Mouse (Mus musculus) stomach, embryonic 15.5 days (tissue): ENCODE results near the gene Hdhd3. TPM values are rescaled to one million over a fixed set of nuclear protein-coding genes. Genes with fewer than 3 reads are reported as not detected.
A peak's percentile ranks its signal among the peaks of the same experiment; 100 is the strongest.

Source experiments
- ATAC-seq: fragments of 200-750 bp; cut with Nextera tagmentation; 2 replicates; pipeline ENCODE4 v1.8.0; 2017; ENCODE audit warnings: low read depth, moderate number of reproducible peaks, moderate TSS enrichment; ENCODE audit not compliant: insufficient read depth, low FRiP score
- H3K27ac ChIP-seq: fragments of 300-500 bp; sonication (generic); 2 replicates; pipeline ENCODE4 v1.5.1; 2015; ENCODE audit warnings: mild to moderate bottlenecking, inconsistent platforms
- H3K27me3 ChIP-seq: fragments of 300-500 bp; sonication (generic); replicated peaks from 2 replicates; pipeline ENCODE4 v1.6.1; 2015; ENCODE audit warnings: inconsistent platforms
- H3K36me3 ChIP-seq: fragments of 300-500 bp; sonication (generic); 2 replicates; pipeline ENCODE4 v1.6.1; 2015; ENCODE audit warnings: inconsistent platforms
- H3K4me1 ChIP-seq: fragments of 300-500 bp; sonication (generic); 2 replicates; pipeline ENCODE4 v1.6.1; 2015; ENCODE audit warnings: inconsistent platforms
- H3K4me2 ChIP-seq: fragments of 300-500 bp; sonication (generic); 2 replicates; pipeline ENCODE4 v1.6.1; 2015; ENCODE audit warnings: mild to moderate bottlenecking, inconsistent platforms
- H3K4me3 ChIP-seq: fragments of 300-500 bp; sonication (generic); replicated peaks from 2 replicates; pipeline ENCODE4 v1.5.1; 2015; ENCODE audit warnings: inconsistent platforms
- H3K9ac ChIP-seq: fragments of 300-500 bp; sonication (generic); 2 replicates; pipeline ENCODE4 v1.6.1; 2015; ENCODE audit warnings: inconsistent platforms
- H3K9me3 ChIP-seq: fragments of 300-500 bp; sonication (generic); 2 replicates; pipeline ENCODE4 v1.6.1; 2016; ENCODE audit warnings: inconsistent platforms
- WGBS: fragments of 180-500 bp; shearing (Covaris S2); methylation state at CpG from one replicate; pipeline ENCODE4 v1.1.7; 2015; 5-methylcytosine and 5-hydroxymethylcytosine counted together
- polyA plus RNA-seq: library from polyadenylated mRNA; unstranded; fragments of >200 nt; fragmentation: Nextera tagmentation; extraction: Ambion mirVana; gene quantifications from 2 replicates; pipeline ENCODE4 v1.2.1, GENCODE M21; 2015

The Hdhd3 gene
- polyA plus RNA-seq, 1 experiment from 2014 or later, result 27.3 TPM

DNA sequence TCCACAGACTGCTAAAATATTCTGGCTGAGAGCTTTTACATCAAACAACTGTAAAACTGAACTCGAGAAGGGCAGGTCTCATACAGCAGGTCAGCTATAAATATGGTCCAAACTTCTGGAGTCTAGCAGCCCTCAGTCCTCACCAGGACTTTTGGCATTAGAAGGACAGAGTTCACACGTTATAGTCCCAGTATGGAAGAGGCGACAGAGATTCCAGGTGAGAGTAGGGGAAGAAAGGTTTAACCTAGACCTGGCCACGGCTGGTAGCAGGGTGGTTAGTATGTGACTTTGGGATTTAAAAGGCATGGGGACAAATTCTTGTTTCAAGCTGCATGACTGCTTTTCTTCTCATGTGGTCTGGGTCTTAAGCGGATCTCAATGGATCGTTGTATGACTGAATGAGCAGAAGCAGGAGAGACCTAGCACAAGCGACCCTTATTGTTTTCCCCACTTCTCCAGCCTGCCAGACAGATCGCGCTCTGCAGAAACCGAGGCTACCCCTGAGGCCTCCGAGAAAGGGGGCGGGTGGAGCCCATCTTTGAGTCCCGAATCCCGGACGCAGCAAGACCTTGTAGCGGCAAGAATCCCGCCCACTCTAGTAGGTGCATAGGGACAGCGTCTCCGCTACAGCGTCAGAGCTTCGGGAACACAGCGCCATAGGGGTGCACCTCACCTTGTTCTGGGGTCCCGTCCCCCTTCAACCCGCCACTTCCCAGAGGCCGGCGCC is 16.0 kb upstream of the Hdhd3 start:
- Histone ChIP-seq H3K27ac (peak overlapping the region; percentile 93), H3K4me2 (peak overlapping the region; percentile 62), H3K4me3 (peak overlapping the region; percentile 85), H3K4me1 (peaks cover 48% of the 10 kb centered on the region), H3K9me3 (no peaks in the 10 kb centered on the region), H3K36me3 (no peaks in the 10 kb centered on the region), H3K9ac (peak overlapping the region; percentile 80), H3K27me3 (no peaks in the 10 kb centered on the region)
- peak; percentile 37 for ATAC-seq
- WGBS, result 1% methylated on average over 26 of the region's 26 CpGs

DNA sequence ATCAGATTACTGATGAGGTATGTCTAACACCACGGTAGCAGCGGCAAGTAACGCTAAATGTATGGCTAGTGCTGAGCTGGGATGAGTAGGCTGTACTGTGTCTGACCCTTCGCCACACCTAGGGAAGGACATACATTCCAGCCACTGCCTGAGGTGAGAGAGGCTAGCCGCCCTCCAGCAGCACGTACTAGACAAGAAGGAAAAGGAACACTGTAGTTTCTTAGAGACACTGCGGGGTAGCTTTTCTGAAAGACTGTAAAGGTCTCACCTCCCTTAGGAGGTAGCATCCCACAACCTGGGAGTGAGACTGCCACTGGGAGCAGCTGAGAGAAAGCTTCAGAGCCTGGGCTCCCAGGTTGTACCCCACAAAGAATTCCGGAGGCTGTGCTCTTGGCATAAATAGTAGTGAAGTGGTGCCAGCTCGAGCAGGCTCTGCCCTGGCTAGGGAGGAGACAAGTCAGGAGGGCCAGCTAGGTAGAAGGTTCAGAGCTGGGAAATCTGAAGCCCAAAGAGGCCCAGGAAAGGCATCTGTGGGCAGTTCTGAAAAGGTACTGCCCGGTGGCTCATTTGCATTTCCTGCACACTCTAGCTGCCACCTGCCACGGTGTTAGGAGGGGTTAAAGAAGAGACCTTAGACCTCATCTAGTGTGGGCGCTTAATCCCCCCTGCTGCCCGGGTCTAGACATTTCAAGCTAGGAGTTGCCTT is 15.3 kb upstream of the Hdhd3 start:
- H3K4me3 ChIP-seq, result peak overlapping the region; percentile 85
- H3K27ac ChIP-seq, result peak overlapping the region; percentile 93
- H3K36me3 ChIP-seq, result 0 out of 2 replicates have a peak, but pooled peaks cover 5% of the 10 kb centered on the region
- 0 out of 2 replicates have a peak, but pooled peaks have one; percentile 11 for ATAC-seq
- peaks cover 47% of the 10 kb centered on the region for H3K4me1 ChIP-seq
- peak overlapping the region; percentile 80; the same call in 1 of the 2 replicates for H3K9ac ChIP-seq
- no peaks in the 10 kb centered on the region for H3K27me3 ChIP-seq
- WGBS, result 33% methylated on average over 13 of the region's 13 CpGs
- peak overlapping the region; percentile 62 for H3K4me2 ChIP-seq
- H3K9me3 ChIP-seq, result no peaks in the 10 kb centered on the region

DNA sequence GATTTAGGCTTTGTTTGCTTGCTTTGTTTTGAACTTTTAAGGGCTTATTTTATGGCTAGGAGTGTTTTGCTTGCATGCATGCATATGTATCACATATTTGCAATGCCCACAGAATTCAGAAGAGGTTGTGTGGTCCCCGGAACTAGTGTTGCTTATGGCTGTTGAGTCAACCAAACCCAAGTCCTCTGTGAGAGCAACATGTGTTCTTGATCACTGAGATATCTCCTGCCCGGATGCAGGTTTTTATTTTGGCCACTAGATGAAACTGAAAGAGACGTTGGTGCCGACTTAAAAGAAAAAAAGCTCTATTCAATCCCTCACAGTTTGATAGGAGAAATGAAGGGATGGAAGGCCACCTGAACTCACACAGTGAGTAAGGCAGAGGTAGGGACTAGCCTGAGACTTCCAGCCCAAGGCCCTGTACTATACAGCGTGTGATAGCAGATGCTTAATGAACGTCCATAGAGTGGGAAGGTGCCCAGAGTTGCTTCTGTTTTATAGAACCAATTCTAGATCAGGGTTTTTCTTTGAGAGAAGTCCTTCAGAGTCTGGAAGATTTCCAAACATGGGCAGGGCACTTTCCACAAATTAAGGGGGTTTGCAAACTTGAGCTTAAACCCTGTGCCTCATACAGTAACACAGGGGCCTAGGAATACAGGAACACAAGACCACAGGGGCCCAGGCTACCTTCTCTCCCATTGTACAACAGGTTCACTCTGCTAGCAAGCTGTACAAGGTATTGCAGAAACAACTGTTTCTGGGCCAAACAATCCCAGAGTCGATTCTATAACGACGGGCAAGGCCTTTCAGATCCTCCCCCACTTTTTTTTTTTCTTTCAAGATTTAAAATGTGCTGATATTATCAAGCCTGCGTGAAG is 14.5 kb upstream of the Hdhd3 start:
- Histone ChIP-seq H3K4me1 (peaks cover 47% of the 10 kb centered on the region), H3K4me2 (peak overlapping the region; percentile 62), H3K27ac (peak overlapping the region; percentile 93), H3K9me3 (no peaks in the 10 kb centered on the region), H3K36me3 (peaks cover 12% of the 10 kb centered on the region; the same call in 1 of the 2 replicates), H3K4me3 (peak overlapping the region; percentile 85), H3K9ac (no peak overlapping the region; the same call in 1 of the 2 replicates), H3K27me3 (no peaks in the 10 kb centered on the region)
- no peak for ATAC-seq
- 59% methylated on average over 10 of the region's 10 CpGs for WGBS

DNA sequence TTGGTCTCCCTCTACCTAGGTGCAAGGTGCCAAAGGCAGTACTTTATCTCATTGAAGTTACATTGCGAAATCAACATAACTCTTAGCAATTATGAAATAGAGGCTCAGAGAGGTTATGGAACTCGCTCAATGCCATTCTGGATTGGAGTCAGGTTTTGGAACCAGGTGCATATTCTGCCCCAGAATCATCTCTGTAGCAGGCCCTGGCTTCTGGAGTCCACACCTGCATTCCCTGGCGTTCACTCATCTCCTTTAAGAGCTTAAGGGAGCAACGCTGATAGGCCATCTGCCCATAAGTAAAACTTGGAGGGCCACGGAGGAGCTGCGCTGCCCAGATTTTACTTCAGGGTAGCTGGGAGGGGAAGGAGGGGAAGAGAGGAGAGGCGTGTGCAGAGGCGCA is 13.8 kb upstream of the Hdhd3 start:
- no peak for ATAC-seq
- 71% methylated on average over 8 of the region's 8 CpGs for WGBS
- H3K27me3 ChIP-seq, result no peaks in the 10 kb centered on the region
- peak overlapping the region; percentile 62; the same call in 1 of the 2 replicates for H3K4me2 ChIP-seq
- peaks cover 47% of the 10 kb centered on the region for H3K4me1 ChIP-seq
- peaks cover 18% of the 10 kb centered on the region; the same call in 1 of the 2 replicates for H3K36me3 ChIP-seq
- H3K9ac ChIP-seq, result no peak overlapping the region
- peak overlapping the region; percentile 93 for H3K27ac ChIP-seq
- H3K4me3 ChIP-seq, result no peak overlapping the region
- no peaks in the 10 kb centered on the region for H3K9me3 ChIP-seq

DNA sequence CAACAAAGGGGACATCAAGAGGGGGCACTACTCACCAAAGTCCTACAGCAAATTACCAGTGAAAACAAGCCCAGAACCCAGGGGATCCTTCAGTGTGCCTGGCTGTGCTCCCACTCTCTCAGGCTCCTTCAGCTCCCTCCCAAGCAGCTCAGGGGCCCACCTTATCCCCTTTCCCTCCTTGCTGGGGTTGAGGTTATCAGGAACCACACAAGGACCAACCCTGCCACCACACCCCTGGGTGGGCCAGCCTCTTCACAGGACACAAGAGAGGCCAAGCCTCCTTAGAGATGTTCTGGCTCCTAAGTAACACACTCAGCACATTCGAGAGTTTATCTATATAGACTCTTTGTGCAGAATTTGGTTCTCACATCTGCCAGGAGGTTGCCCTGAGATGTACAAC is 13.3 kb upstream of the Hdhd3 start:
- Histone ChIP-seq H3K4me3 (0 out of 2 replicates have a peak overlapping the region, but pooled peaks have one; percentile 22), H3K4me2 (peak overlapping the region; percentile 29), H3K27ac (peak overlapping the region; percentile 93; the same call in 1 of the 2 replicates), H3K9ac (no peak overlapping the region), H3K9me3 (no peaks in the 10 kb centered on the region), H3K27me3 (no peaks in the 10 kb centered on the region), H3K36me3 (peaks cover 23% of the 10 kb centered on the region), H3K4me1 (peaks cover 47% of the 10 kb centered on the region)
- 67% methylated on average over 1 of the region's 1 CpGs for WGBS
- ATAC-seq, result peak; percentile 83

DNA sequence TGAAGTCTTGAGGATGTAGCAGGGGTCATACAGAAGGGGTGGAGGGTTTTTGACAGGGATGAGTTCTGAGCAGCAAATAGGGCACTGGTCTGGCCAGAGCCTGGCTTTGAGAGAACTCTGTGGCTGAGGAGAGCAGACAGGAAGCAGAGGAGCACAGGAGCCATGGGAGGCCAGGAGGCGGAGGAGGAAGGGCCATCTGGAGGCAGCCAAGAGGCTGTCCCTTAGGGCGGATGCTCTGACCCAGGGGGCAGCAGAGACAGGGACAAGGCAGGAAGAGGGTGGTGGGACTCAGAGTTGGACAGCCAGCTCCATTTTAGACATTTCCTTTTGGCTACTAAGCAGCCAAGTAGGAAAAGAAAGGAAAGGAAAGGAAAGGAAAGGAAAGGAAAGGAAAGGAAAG is 12.8 kb upstream of the Hdhd3 start:
- WGBS, result 33% methylated on average over 2 of the region's 2 CpGs
- H3K4me2 ChIP-seq, result peak overlapping the region; percentile 29; the same call in 1 of the 2 replicates
- H3K9ac ChIP-seq, result peak overlapping the region; percentile 19; the same call in 1 of the 2 replicates
- peak overlapping the region; percentile 22 for H3K4me3 ChIP-seq
- no peak for ATAC-seq
- H3K36me3 ChIP-seq, result peaks cover 27% of the 10 kb centered on the region
- H3K27ac ChIP-seq, result peak overlapping the region; percentile 93
- H3K9me3 ChIP-seq, result no peaks in the 10 kb centered on the region
- H3K27me3 ChIP-seq, result no peaks in the 10 kb centered on the region
- H3K4me1 ChIP-seq, result peaks cover 47% of the 10 kb centered on the region

DNA sequence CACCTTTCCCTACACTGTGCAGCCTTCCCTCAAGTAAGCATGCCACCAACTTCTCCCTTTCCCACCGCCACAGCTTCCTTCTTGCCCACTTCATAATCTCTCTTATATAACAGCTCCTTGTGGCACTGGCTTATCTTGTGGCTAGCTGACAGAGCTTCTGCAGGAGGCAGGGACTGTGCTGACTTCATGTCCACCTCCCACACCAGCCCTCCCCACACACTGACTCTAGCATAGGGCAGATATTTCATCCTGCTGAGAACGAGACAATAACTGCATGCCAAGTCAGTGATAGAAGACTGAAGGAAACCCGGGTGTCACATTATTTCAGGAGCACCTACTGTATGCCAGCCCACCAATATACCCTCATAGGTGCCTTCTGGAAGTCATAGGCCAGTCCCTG is 12.2 kb upstream of the Hdhd3 start:
- peaks cover 47% of the 10 kb centered on the region for H3K4me1 ChIP-seq
- H3K9ac ChIP-seq, result no peak overlapping the region
- H3K4me2 ChIP-seq, result peak overlapping the region; percentile 11
- no peak for ATAC-seq
- peaks cover 33% of the 10 kb centered on the region for H3K36me3 ChIP-seq
- H3K27me3 ChIP-seq, result no peaks in the 10 kb centered on the region
- no peaks in the 10 kb centered on the region for H3K9me3 ChIP-seq
- peak overlapping the region; percentile 22 for H3K4me3 ChIP-seq
- 65% methylated on average over 3 of the region's 3 CpGs for WGBS
- H3K27ac ChIP-seq, result peak overlapping the region; percentile 93

DNA sequence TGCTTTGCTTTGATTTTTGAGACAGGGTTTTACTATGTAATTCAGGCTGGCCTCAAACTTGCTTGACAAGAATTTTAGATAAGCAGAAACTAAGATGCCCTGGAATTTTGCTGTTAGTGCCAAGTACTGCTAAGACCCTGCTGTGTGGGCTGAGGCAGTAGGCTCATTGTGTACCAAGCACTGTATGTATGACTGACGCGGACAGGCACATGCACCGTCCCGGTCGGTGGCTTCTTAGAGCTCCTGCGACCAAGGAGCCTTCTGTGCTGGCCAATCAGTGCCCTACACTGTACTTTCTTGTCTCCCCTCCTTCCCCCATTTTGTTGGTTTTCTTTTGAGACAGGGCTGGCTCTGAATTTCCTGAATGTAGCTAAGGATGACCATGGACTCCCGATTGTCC is 11.7 kb upstream of the Hdhd3 start:
- Histone ChIP-seq H3K27ac (peak overlapping the region; percentile 93; the same call in 1 of the 2 replicates), H3K4me2 (peak overlapping the region; percentile 11)

DNA sequence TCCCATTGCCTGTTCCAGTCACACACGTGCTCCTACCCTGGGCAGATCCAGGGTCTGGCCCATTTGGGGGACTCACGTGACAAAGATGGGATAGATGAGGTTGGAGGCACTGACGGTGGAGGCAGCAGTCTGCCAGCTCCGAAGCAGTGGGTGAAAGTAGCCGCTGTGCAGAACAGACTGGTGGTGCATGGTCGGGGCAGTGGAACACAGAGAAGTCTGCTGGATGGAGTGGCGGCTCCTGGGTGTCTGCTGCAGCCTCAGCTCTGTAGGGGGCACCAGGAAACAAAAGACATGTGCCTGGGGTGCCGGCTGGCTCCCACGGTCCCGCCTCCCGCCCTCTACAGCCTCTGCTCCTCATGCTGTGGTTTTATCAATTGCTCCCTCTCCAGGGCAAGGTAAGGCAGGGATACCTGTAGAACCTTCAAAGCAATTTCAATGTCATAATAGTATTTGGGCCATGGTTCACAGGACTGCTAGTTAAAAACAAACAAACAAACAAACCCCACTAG is 10.8 kb upstream of the Hdhd3 start:
- WGBS, result 54% methylated on average over 11 of the region's 11 CpGs
- Histone ChIP-seq H3K9me3 (no peaks in the 10 kb centered on the region), H3K9ac (no peak overlapping the region), H3K4me3 (no peak overlapping the region), H3K4me1 (peaks cover 44% of the 10 kb centered on the region), H3K27me3 (no peaks in the 10 kb centered on the region), H3K27ac (no peak overlapping the region), H3K36me3 (peaks cover 46% of the 10 kb centered on the region), H3K4me2 (no peak overlapping the region)
- no peak for ATAC-seq

More for the DNA sequence above, 11.7 kb upstream of the Hdhd3 start:
- ATAC-seq, result no peak
- Histone ChIP-seq H3K36me3 (peaks cover 37% of the 10 kb centered on the region), H3K4me3 (peak overlapping the region; percentile 22; the same call in 1 of the 2 replicates), H3K4me1 (peaks cover 47% of the 10 kb centered on the region), H3K9ac (no peak overlapping the region), H3K27me3 (no peaks in the 10 kb centered on the region), H3K9me3 (no peaks in the 10 kb centered on the region)
- WGBS, result 83% methylated on average over 7 of the region's 7 CpGs

DNA sequence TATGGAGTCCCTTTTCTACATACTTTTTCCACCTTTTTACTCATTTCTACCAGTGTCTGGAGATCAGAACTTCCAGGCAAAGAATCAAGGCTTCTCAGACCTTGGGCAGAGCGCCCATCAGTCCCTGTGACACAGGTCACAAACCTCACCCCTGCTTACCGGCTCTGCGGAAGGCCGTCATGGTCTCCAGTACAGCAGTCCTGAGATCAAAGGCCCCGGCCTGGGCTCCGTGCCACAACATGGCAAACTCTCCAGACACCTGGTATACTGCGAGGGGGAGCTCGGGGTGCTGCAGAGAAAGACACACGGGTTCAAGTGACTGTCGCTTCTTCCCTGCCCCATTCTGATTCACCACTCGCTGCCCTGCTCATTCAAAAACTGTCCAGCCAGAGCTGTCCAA is 6.7 kb upstream of the Hdhd3 start:
- no peak overlapping the region for H3K27ac ChIP-seq
- H3K4me2 ChIP-seq, result no peak overlapping the region
- 91% methylated on average over 11 of the region's 11 CpGs for WGBS
- H3K27me3 ChIP-seq, result no peaks in the 10 kb centered on the region
- H3K9ac ChIP-seq, result no peak overlapping the region
- H3K4me1 ChIP-seq, result peaks cover 5% of the 10 kb centered on the region; the same call in 1 of the 2 replicates
- H3K9me3 ChIP-seq, result no peaks in the 10 kb centered on the region
- ATAC-seq, result no peak
- peaks cover 60% of the 10 kb centered on the region for H3K36me3 ChIP-seq
- H3K4me3 ChIP-seq, result no peak overlapping the region

DNA sequence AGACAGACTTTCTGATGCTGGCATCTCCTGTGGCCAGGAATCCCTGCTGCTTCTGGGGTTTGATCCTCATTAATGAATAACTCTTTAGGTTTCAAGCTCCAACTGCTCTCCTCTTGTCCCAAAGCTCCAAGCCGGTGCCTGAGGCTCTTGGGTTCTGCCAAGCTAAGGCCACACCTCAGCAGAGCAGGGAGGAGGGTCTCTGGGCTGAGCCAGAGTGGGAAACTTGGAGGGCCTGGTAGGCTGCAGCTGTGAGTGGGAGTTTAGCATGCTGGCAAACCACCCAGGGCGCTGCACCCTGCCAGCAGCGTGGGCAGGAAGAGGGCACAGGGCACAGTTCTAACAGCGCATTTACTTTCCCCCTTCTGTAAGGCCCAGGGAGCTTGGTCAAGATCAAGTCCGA is 5.6 kb upstream of the Hdhd3 start:
- Histone ChIP-seq H3K4me1 (0 out of 2 replicates have a peak, but pooled peaks cover 1% of the 10 kb centered on the region), H3K27ac (no peak overlapping the region), H3K4me3 (no peak overlapping the region), H3K4me2 (no peak overlapping the region), H3K27me3 (no peaks in the 10 kb centered on the region), H3K36me3 (peaks cover 58% of the 10 kb centered on the region), H3K9me3 (no peaks in the 10 kb centered on the region), H3K9ac (no peak overlapping the region)
- WGBS, result 87% methylated on average over 5 of the region's 5 CpGs
- no peak for ATAC-seq
